Mouse (Mus musculus): ENCODE results near the gene Cpd.

The Cpd gene

DNA sequence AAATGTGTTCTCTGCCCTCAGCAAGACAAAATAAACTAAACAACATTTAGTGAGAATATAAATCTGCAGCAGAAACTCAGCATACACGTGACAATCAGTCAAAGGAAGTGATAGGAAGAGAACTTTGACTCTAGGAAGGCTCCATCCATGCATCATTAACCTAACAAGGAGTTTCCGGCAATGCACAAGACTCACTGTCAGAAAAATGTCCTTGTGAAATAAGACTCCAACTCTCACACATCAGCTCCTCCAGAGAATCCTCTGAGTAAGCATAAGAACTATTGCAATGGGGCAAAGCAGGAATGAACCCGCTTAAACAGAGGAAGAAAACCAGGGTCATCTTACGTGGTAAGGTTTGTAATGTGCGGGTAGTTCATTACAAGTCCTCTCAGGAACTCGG lies 49.6 kb downstream of the Cpd start:
- in situ Hi-C loops (cut with MboI; ENCODE audit: unreplicated experiment in 2 of 2), result no loop called here

DNA sequence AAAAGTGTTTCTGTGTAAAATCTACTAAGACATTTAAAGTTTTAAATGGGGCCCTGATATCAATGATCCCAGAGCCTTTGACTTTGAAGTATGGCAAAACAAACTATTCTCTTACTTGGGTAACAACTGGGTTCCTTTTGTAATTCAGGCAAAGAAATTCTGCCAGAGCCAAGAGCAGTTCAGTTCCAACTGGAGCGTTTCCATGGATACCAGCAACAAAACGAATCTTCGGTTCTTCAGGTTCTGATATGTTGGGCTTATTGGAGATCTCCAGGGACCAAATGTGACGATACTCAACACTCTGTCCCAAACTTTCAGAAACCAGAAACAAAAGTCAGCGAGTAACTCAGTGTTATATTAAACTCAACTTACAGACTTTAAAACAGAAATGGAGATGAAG lies 51.5 kb downstream of the Cpd start:
- in situ Hi-C loops (cut with MboI; ENCODE audit: unreplicated experiment in 2 of 2), result no loop called here

DNA sequence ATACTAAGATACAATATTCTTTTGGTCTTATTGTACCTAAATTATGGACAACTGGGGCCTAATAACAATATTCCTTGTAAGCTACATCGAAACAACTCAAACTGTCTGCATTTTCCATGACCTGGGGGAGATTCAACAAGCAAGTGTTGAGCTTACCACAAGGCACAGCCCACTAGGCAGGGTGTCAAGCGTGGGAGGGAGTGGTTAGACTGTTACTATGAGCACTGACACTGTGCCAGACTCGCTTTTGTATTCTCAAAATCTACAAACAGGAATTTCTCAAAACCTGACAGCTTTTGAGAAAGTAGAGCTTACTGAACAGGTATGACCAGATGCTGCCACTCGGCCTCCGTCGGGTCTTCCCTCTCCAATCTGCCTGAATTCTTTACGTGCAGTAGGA lies 55.5 kb downstream of the Cpd start:
- in situ Hi-C loops (cut with MboI; ENCODE audit: unreplicated experiment in 2 of 2), result no loop called here

DNA sequence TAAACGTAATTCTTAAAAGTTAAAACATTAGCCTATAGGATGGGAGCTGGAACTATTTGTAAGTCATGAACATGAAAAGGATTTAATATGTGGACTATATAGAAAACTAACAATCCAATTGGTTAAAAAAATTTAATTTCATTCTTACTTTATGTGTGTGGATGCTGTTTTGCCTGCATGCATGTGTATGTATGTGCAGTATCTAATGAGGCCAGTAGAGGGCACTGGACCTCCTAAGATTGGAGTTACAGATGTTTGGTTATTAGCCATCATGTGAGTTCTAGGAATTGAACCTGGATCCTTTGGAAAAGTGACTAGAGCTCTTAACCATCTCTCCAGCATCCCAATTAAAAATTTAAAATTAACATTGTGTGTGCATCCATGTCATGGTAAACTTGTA lies 57.6 kb downstream of the Cpd start:
- in situ Hi-C loops (cut with MboI; ENCODE audit: unreplicated experiment in 2 of 2), result loop anchor here (5.0 kb wide), 2 partner anchors 103 to 303 kb away; no protein-coding TSS in a partner anchor

DNA sequence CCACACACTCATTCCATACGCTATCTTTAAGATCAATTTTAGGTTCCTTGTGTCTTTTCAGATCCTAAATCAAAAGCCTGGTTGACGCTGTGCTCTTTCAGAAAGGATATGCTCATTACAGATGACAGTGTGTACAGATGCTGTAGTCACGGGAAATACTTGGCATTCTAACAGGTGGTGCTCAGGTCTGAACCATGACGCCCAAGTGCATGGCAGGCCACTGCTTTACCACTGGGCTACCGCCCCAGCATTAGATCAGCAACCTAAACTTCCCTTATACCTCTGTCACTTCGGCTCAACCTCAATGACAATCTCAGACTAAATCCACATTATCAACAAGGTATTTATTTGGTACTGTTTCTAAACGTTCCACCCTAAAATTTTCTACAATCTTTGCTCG lies 71.3 kb downstream of the Cpd start:
- in situ Hi-C loops (cut with MboI; ENCODE audit: unreplicated experiment in 2 of 2), result no loop called here

DNA sequence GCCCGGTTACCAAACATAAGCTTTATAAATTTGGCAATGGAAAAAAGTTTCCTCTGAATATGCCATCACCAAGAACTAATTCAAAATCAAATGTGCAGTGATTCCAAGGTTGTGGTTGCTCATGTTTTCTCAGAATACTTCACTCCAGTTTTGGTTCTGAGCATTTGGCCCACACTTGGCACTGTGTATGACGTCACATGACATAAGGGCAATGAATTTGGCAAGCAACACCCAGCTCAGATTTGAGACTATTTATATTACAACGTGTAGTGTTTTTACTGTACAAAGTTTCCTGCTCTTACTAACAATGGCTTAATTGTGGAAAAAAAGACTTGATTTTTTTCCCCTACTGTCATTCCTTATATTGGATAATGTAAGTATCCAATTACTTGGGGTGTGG lies 73.0 kb downstream of the Cpd start:
- in situ Hi-C loops (cut with MboI; ENCODE audit: unreplicated experiment in 2 of 2), result no loop called here

DNA sequence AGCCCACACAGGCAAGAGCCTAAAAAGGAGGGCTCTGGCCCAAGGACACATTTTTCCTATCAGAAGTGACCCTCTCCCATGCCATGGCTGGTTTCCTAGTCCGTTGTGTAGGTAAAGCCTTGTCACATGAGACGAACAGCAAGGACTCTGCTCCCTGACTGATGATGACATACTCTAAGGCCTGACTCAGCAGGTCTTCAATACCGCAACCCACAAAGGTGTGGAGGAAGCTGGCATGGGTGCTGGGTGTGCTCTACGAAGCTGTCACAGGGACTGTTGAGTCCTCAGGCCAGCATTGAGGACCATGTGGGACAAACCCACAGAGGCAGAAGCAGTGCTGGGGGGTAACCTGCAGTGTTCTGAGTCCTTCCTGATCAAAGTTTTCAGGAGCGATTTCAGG lies 76.3 kb downstream of the Cpd start:
- in situ Hi-C loops (cut with MboI; ENCODE audit: unreplicated experiment in 2 of 2), result no loop called here

DNA sequence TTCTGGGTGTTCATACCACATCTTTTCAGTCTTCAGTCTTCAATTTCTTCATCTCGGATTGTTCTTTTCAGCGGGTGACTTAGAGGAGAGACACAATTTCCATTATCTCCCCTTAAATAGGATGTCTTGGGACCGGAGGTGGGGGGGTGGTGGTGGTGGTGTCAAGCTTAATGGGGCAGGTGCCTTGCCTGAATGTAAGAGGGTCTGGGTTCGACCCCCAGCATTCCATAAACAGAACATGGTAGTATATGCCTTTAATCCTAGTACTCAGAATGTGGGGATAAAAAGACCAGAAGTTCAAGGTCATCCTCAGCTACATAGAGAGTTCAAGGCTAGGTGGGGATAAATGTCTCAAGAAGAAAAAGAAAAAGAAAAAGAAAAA lies 83.1 kb downstream of the Cpd start:
- in situ Hi-C loops (cut with MboI; ENCODE audit: unreplicated experiment in 2 of 2), result loop anchor here (5.0 kb wide), 1 partner anchor 86 kb away; the partner anchor contains the start of gene Trarg1 (in 2 of the 2)

DNA sequence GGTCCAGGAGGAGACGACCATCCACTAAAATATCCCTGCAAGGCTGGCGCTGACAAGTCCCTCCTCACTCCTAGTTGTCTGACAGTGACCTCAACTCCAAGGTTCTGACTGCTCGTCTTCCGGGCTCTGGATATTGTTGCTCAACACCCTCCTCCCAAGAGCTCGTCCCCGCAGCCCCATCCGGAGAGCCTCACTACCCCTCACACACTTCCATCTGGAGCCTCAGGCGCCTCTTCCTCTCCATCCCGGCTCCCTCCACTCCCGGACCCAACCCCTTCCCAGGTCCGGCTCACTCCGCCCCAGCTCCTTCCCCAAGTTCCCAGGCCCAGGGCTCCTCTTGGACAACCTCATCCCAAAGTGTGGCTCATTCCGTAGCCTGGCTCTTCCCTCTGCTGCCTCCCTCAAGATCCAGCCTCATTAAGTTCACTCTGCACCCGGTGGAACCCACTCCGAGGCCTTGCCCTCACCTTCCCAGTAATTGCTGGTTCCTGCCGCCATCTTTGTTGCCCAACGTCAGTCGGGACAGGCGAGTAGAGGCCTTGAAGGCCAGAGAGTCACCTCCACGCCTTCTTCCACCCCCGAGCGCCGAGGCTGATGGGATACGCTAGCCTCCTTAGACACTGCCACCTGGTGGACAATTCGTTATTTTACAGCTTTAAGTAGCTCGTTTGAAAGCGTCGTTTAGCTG lies 83.6 kb downstream of the Cpd start, which contains the start of gene Gosr1:
Gene Gosr1, minus strand, starts transcription at position 527 of the 688 bp plus-strand sequence.
- in situ Hi-C loops (cut with MboI; ENCODE audit: unreplicated experiment in 2 of 2), result loop anchor here (5.0 kb wide), 1 partner anchor 86 kb away; the partner anchor contains the start of gene Trarg1 (in 2 of the 2)

DNA sequence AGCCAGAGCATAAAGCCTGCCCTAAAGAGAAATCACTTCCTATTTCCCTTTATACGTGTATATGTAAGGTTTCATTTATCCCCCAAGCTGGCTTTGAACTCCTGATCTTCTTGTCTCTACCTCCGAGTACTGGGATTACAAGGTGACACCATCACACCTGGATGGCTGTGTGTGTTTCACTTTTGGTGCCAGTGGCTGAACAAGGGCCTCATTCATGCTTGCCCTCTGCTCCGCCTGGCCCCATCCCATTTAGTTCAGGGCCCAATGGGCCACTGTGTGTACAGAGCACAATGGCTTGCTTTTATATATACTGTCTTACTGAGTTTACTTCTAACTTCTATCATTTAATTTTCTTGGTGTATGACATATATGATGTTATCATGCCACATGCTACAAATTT lies 94.5 kb downstream of the Cpd start:
- in situ Hi-C loops (cut with MboI; ENCODE audit: unreplicated experiment in 2 of 2), result no loop called here

DNA sequence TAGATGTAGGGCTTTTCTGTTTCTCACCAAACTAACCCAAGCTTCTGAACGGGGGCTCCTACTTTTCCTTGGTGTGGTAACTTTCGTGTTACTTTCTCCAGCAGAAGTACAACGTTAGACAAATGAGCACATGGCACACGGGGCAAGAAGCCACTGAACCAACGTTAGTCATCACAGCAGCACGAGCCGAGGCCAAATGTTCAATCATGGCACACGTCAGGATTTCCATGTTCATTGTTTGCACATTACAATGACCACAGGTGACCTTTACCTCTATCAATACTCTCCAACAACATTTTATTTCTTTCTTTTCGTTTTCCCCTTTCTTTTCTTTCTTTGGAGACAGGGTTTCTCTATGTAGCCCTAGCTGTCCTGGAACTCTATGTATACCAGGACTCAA lies 98.0 kb downstream of the Cpd start:
- in situ Hi-C loops (cut with MboI; ENCODE audit: unreplicated experiment in 2 of 2), result no loop called here

DNA sequence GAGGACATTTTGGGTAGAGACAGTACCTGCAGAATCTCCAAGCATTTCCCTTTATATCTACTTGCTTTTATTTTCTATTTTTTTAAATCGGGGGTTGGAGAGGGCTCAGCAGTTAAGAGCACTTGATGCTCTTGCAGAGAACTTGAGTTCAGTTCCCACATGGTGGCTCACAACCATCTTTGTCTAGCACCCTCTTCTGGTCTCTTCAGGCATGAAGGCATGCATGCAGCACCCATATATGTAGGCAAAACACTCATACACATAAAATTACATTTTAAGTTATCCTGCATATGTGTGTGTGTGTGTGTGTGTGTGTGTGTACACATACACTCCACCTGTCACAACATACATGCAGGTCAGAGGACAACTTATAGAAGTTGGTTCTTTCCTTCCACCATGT lies 100.9 kb downstream of the Cpd start:
- in situ Hi-C loops (cut with MboI; ENCODE audit: unreplicated experiment in 2 of 2), result no loop called here

DNA sequence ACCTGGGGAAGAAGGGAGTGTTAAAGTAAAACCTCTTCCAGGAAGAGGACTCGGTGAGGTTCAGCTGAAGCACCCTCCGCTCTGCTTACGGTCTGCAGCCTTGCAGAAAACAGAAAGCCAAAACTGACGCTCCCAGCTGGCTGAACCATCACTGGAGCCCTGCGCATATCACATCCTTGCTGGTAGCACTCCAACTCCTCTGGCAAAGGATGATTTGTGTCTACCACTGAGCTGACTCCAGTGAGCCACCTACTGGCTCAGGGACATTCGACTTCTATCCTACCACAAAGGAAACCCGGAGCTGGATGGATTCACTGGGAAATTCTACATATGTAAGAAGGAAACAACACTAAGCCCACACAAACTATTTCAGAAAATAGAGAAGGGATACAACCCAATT lies 102.3 kb downstream of the Cpd start:
- in situ Hi-C loops (cut with MboI; ENCODE audit: unreplicated experiment in 2 of 2), result no loop called here

DNA sequence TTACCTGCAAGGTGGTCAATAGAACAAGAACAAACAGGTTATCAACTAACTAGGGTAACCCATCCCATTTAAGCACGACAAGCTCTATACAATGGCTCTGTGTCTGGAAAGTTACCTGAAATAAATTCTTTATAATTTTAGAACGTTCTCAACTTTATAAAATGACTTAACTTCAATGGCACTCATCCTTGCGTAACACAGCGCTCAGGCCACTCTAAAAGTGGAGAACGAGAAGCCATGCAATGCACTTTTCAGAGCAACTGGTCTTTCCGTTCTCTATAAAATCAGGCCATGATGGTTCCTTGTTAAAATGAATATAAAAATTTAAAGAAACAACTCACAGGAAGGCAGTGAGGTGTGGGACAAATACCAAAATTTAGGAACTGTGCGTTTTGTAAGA lies 104.3 kb downstream of the Cpd start:
- in situ Hi-C loops (cut with MboI; ENCODE audit: unreplicated experiment in 2 of 2), result no loop called here

DNA sequence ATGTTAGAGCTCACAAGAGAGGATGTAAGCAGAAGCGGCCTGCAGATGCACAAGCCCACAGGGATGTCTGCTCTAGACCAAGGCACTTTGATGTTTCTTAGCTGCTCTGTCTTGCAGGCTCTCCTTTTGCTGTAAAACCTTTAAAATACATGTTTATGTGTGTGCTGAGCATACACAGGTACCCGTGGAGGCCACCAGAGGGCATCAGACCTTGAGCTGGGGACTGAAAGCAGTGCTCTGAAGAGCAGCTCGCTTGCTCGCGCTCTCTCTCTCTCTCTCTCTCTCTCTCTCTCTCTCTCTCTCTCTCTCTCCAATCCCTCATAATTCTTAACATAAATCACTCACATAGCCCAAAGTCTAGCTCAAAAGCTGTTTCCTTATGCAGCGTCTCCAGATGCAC lies 107.7 kb downstream of the Cpd start:
- in situ Hi-C loops (cut with MboI; ENCODE audit: unreplicated experiment in 2 of 2), result no loop called here

DNA sequence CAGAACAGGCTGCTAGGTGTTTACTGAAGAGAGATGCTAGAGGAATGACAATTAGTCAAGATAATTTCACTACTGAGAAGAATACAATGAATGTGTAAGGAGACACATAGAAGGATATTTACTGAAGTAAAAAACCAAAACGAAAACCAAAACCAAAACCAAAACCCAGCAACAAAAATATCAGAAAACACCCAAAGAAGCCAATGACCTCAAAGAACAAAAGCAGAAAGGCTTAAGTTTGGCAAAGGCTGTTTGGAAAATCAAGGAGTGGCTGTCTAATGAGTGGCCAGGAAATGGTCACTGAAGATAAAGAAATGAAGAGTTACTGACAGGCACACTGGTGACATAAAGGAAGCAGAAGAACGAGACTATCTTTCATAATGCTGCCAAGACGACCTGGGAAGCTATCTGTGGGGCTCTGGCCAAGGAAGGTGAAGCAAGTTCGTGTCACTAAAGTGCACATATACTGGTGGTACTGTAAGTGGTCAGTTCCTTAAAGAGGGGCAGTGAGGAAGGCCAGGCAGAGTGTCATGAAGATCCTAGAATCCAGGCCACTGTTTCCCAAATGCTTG lies 111.0 kb downstream of the Cpd start:
- in situ Hi-C loops (cut with MboI; ENCODE audit: unreplicated experiment in 2 of 2), result no loop called here

DNA sequence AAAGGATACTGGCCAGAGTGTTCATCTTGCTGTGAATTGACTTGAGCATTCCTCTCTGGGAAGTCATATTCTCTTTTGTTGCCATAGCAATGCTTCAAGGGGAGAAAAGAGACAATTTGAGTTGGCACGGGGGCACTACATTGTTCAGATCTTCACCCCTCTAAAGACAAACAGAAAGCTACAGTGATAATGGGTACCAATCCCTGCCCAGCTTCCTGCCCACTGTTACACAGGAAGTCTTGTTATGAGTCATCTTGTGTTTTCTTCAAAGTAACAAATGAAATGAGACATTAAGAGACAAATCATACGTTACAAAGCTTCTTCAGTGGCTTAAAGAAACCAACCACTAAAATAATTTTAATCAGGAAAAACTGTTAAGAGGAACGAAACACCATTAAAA lies 112.3 kb downstream of the Cpd start:
- in situ Hi-C loops (cut with MboI; ENCODE audit: unreplicated experiment in 2 of 2), result no loop called here

DNA sequence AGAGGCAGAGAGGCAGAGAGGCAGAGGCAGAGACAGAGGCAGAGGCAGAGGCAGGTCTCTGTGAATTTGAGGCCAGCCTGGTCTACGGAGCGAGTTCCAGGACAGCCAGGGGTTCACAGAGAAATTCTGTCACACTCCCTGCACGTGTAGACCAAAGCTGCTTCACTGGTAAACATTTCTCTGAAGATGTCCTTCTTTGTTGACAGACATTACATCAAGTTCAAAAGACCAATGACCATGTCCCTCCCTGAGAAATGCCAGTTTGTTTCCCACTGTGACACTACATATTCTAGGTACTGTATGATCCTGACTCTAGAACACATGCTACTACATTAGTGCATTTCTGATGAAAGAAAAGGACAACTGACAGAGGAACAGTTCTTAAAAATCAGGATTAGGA lies 116.2 kb downstream of the Cpd start:
- in situ Hi-C loops (cut with MboI; ENCODE audit: unreplicated experiment in 2 of 2), result no loop called here

Data from v-Abl transformed pro-B cells (cell line).